Mouse (Mus musculus): ENCODE results near the gene Pla2g4f. TPM values are rescaled to one million over a fixed set of nuclear protein-coding genes. Genes with fewer than 3 reads are reported as not detected.

Gene Pla2g4f
- total RNA-seq (2014; rRNA removed): 0.05 TPM in 1 of 2 replicates, not detected in the other
- not detected in 2 replicates for polyA plus RNA-seq (2015; fragmentation: Nextera tagmentation; extraction: Ambion mirVana)

DNA sequence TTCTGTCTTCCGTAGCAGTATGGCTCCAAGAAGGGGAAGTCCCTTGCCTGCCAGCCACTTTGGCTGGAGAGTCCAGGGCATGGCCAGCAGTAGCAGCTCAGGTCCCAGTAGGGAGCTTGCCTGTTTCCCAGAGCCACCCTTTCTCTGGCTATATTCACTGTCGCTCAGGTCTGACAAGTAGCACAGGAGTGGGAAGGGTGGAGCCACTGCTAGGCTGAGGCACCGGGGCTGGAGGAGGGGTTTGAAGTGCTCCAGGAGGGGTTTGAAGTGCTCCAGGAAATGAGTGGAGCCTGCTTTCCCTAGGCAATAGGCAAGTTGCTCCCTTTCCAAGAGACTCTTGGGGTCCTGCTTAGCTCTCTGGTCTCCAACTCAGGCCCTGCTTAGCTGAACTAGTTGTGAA, at the start of gene Pla2g4f:
TSS of gene Pla2g4f (minus strand) at position 190 of the 400 bp plus-strand sequence.
- ATAC-seq (ENCODE audit: low FRiP score): no peak
- peaks cover 25% of the 10 kb centered on the region for H3K36me3 ChIP-seq (ENCODE audit: insufficient read depth, low read length)
- no peak for TF ChIP-seq CTCF (IDR thresholded peaks at IDR 0.05)
- no peak within 1 kb of the TSS for H3K9ac ChIP-seq (replicated peaks; ENCODE audit: low read length, poor library complexity, severe bottlenecking)
- no peaks in the 10 kb centered on the region for H3K27me3 ChIP-seq (ENCODE audit: insufficient read depth, low read length)
- no peaks in the 10 kb centered on the region for H3K9me3 ChIP-seq (ENCODE audit: low read length)
- no peak within 1 kb of the TSS for H3K27ac ChIP-seq (ENCODE audit: low read depth, low read length)
- H3K4me3 ChIP-seq (ENCODE audit: low read depth, low read length): no peak within 1 kb of the TSS
- H3K4me1 ChIP-seq (ENCODE audit: insufficient read depth, low read length): no peaks in the 10 kb centered on the region
- WGBS: 67% methylated on average over 3 of the region's 3 CpGs
- DNase-seq (ENCODE audit: low spot score): no peak
- no peak within 1 kb of the TSS for H3K4me2 ChIP-seq (ENCODE audit: low read depth, low read length, poor library complexity, severe bottlenecking)

DNA sequence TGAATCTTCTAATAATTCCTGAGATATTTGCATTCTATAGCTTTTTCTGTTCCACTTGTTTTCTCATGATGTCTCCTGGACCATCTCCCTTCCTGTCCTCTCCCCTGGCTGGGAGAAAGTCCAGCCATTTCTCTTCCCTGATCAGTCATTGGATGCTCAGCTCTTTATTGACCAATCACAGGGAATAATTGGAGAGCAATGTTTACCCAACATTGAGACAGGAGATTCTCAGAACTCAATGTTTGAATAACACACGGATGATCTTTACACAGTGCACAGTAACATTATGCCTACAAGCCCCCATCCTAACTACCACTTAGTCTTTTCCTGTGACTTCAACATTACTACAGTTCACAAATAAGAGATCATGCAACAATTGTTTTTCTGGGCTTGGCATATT, 46.5 kb upstream of the Pla2g4f start:
- Histone ChIP-seq H3K4me2 (ENCODE audit: low read depth, low read length, poor library complexity, severe bottlenecking) (no peak overlapping the region), H3K27me3 (ENCODE audit: insufficient read depth, low read length) (no peaks in the 10 kb centered on the region), H3K4me1 (ENCODE audit: insufficient read depth, low read length) (no peaks in the 10 kb centered on the region), H3K27ac (ENCODE audit: low read depth, low read length) (no peak overlapping the region), H3K4me3 (ENCODE audit: low read depth, low read length) (no peak overlapping the region), H3K9ac (replicated peaks; ENCODE audit: low read length, poor library complexity, severe bottlenecking) (no peak overlapping the region), H3K9me3 (ENCODE audit: low read length) (no peaks in the 10 kb centered on the region), H3K36me3 (ENCODE audit: insufficient read depth, low read length) (peaks cover 28% of the 10 kb centered on the region)
- 95% methylated on average over 1 of the region's 1 CpGs for WGBS
- no peak for ATAC-seq (ENCODE audit: low FRiP score)
- no peak for DNase-seq (ENCODE audit: low spot score)
- TF ChIP-seq CTCF (IDR thresholded peaks at IDR 0.05): no peak

DNA sequence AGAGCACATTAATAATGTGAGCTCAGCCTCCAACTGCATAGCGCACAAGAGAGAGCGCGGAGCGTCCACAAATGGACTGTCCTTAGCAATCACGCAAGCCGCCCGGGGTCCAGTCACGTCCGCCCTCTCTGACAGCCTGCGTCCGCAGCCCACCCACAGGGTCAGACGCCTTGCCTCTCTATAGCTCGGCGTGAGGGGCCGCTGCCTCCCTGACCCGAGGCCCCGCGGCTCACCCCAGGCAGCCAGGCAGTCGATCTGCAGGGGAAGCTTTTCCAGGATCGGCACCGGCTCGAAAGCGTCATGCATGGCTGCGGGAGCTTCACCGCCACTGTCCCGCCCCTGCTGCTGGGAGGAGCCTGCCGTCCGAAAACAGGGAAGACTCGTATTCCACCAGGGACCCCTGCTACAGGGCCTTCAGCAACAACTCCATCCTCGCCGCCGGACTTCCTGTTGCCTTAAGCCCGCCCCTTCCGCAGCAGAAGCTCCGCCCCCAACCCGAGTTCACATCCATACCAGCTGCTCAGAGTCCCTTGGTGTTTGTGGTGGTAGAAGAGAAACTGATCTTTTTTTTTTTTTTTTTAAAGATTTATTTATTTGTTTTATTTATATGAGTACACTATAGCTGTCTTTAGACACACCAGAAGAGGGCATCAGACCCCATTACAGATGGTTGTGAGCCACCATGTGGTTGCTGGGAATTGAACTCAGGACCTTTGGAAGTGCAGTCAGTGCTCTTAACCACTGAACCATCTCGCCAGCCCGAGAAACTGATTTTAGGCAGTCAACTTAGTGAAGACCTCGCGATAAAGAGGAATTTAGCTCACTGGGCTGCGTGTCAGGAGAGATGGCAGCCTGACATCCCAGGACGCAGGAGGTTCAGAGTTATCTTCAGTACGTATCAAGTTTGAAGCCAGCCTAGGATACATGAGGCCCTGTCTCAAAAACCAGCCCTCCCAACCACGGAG, 39.0 kb upstream of the Pla2g4f start, which contains the start of gene Vps39:
TSS of gene Vps39 (minus strand) at position 456 of the 965 bp plus-strand sequence.
- WGBS: 12% methylated on average over 44 of the region's 44 CpGs
- peaks cover 10% of the 10 kb centered on the region for H3K4me1 ChIP-seq (ENCODE audit: insufficient read depth, low read length)
- peak; percentile 33 for TF ChIP-seq CTCF (IDR thresholded peaks at IDR 0.05)
- DNase-seq (ENCODE audit: low spot score) (peak; percentile 93), ATAC-seq (ENCODE audit: low FRiP score) (peak; percentile 98)
- peak within 1 kb of the TSS; percentile 95 for H3K9ac ChIP-seq (replicated peaks; ENCODE audit: low read length, poor library complexity, severe bottlenecking)
- peak within 1 kb of the TSS; percentile 63 for H3K27ac ChIP-seq (ENCODE audit: low read depth, low read length)
- no peaks in the 10 kb centered on the region for H3K27me3 ChIP-seq (ENCODE audit: insufficient read depth, low read length)
- peaks cover 21% of the 10 kb centered on the region for H3K36me3 ChIP-seq (ENCODE audit: insufficient read depth, low read length)
- H3K4me3 ChIP-seq (ENCODE audit: low read depth, low read length): peak within 1 kb of the TSS; percentile 94
- peak within 1 kb of the TSS; percentile 68 for H3K4me2 ChIP-seq (ENCODE audit: low read depth, low read length, poor library complexity, severe bottlenecking)
- H3K9me3 ChIP-seq (ENCODE audit: low read length): no peaks in the 10 kb centered on the region

DNA sequence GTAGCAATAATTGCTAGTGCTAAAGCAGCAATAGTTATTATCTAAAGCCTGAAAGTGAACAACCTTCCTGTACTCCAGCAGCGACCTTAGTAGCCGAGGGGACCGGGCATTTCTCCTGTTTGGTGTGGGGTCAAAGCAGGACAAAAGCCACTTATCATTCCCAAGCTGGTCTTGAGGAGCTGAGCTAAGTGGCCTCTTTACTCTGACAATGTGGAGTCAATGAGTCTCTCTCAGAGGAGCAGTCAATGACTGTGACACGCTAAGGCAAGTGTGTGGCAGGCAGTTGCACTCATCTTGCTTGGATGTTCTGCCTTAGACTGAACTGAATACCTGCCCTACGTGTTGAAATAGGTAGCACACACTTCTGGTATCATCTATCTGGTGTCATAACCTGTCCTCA, 37.4 kb upstream of the Pla2g4f start:
- Histone ChIP-seq H3K9ac (replicated peaks; ENCODE audit: low read length, poor library complexity, severe bottlenecking) (no peak overlapping the region), H3K4me3 (ENCODE audit: low read depth, low read length) (no peak overlapping the region), H3K4me1 (ENCODE audit: insufficient read depth, low read length) (peaks cover 10% of the 10 kb centered on the region), H3K27me3 (ENCODE audit: insufficient read depth, low read length) (no peaks in the 10 kb centered on the region), H3K4me2 (ENCODE audit: low read depth, low read length, poor library complexity, severe bottlenecking) (no peak overlapping the region), H3K36me3 (ENCODE audit: insufficient read depth, low read length) (peaks cover 22% of the 10 kb centered on the region), H3K9me3 (ENCODE audit: low read length) (no peaks in the 10 kb centered on the region), H3K27ac (ENCODE audit: low read depth, low read length) (no peak overlapping the region)
- DNase-seq (ENCODE audit: low spot score) (no peak), ATAC-seq (ENCODE audit: low FRiP score) (no peak)
- 84% methylated on average over 5 of the region's 5 CpGs for WGBS
- TF ChIP-seq CTCF (IDR thresholded peaks at IDR 0.05): no peak

DNA sequence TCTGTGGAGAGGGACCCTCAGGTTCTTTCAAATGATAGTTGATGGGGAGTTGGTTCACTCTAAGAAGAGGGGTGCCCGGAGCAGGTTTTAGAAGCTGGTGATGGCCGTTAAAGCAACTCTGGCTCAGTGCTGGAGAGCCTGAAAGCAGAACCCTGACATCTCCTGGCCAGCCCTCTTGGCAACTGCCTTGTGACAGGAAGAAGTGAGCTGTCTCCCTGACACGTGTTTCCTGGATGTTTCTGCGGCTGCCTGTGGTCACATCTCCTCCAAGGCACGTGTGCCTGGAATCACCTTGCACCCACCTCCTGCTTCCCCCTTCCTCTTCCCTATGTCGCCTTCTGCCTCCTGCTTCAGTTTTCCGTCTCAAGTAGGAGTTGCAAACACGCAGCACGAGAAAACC, 34.2 kb upstream of the Pla2g4f start:
- DNase-seq (ENCODE audit: low spot score): no peak
- no peaks in the 10 kb centered on the region for H3K9me3 ChIP-seq (ENCODE audit: low read length)
- no peaks in the 10 kb centered on the region for H3K27me3 ChIP-seq (ENCODE audit: insufficient read depth, low read length)
- peaks cover 39% of the 10 kb centered on the region for H3K36me3 ChIP-seq (ENCODE audit: insufficient read depth, low read length)
- 87% methylated on average over 9 of the region's 9 CpGs for WGBS
- no peak overlapping the region for H3K27ac ChIP-seq (ENCODE audit: low read depth, low read length)
- no peak overlapping the region for H3K9ac ChIP-seq (replicated peaks; ENCODE audit: low read length, poor library complexity, severe bottlenecking)
- TF ChIP-seq CTCF (IDR thresholded peaks at IDR 0.05): no peak
- H3K4me1 ChIP-seq (ENCODE audit: insufficient read depth, low read length): peaks cover 10% of the 10 kb centered on the region
- ATAC-seq (ENCODE audit: low FRiP score): no peak
- H3K4me3 ChIP-seq (ENCODE audit: low read depth, low read length): no peak overlapping the region
- no peak overlapping the region for H3K4me2 ChIP-seq (ENCODE audit: low read depth, low read length, poor library complexity, severe bottlenecking)

DNA sequence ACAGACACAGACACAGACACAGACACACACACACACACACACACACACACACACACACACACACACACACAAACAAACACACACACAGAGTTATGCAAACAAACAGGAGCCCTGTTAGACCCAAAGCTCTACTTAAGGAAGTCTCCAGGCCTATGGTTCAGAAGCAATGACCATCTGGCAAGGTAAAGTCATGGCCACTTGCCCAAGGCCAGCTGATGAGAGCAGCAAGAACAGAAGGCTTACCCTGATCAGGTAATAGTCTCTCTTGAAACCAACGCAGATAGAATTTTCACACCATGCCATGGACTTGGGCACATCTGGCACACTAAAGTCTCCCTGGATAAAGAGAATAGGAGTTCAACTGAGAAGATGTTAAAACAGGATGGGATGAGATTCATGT, 27.8 kb upstream of the Pla2g4f start:
- no peak for TF ChIP-seq CTCF (IDR thresholded peaks at IDR 0.05)
- H3K36me3 ChIP-seq (ENCODE audit: insufficient read depth, low read length): peaks cover 76% of the 10 kb centered on the region
- no peaks in the 10 kb centered on the region for H3K27me3 ChIP-seq (ENCODE audit: insufficient read depth, low read length)

More for the DNA sequence above, 27.8 kb upstream of the Pla2g4f start:
- ATAC-seq (ENCODE audit: low FRiP score) (no peak), DNase-seq (ENCODE audit: low spot score) (no peak)
- Histone ChIP-seq H3K4me1 (ENCODE audit: insufficient read depth, low read length) (no peaks in the 10 kb centered on the region), H3K4me3 (ENCODE audit: low read depth, low read length) (no peak overlapping the region), H3K9ac (replicated peaks; ENCODE audit: low read length, poor library complexity, severe bottlenecking) (no peak overlapping the region), H3K27ac (ENCODE audit: low read depth, low read length) (no peak overlapping the region), H3K4me2 (ENCODE audit: low read depth, low read length, poor library complexity, severe bottlenecking) (no peak overlapping the region), H3K9me3 (ENCODE audit: low read length) (no peaks in the 10 kb centered on the region)
- WGBS: 93% methylated on average over 1 of the region's 1 CpGs

Data from midbrain, postnatal 0 days (tissue).